Mouse (Mus musculus): ENCODE measurements around the gene Psmb8. TPM values are rescaled to one million over a fixed set of nuclear protein-coding genes. Genes with fewer than 3 reads are reported as not detected.
A peak's percentile ranks its signal among the peaks of the same experiment; 100 is the strongest.

The Psmb8 gene
- polyA plus RNA-seq, 1 experiment: not detected

- Histone ChIP-seq H3K4me3 (ENCODE audit: insufficient read depth, low read depth, low read length) (no peak overlapping the region), H3K27ac (ENCODE audit: insufficient read depth, low read depth, low read length) (no peak overlapping the region), H3K4me1 (ENCODE audit: control insufficient read depth, insufficient read depth, low read length) (no peaks in the 10 kb centered on the region)
- TF ChIP-seq POLR2A (IDR thresholded peaks at IDR 0.05; ENCODE audit: insufficient read depth, low read depth, low read length) (no peak), CTCF (IDR thresholded peaks at IDR 0.05; ENCODE audit: insufficient read depth, low read depth, low read length) (no peak)
- WGBS: 93% methylated on average over 5 of the region's 5 CpGs
These were observed 25.0 kb upstream of the Psmb8 start for GRCm38 (mm10) chr17:34172528-34172927.

GRCm38 (mm10) chr17:34174075-34174474 lies 23.4 kb upstream of the Psmb8 start:
- H3K27ac ChIP-seq (ENCODE audit: insufficient read depth, low read depth, low read length): no peak overlapping the region
- no peaks in the 10 kb centered on the region for H3K4me1 ChIP-seq (ENCODE audit: control insufficient read depth, insufficient read depth, low read length)
- WGBS: 61% methylated on average over 1 of the region's 1 CpGs
- TF ChIP-seq CTCF (IDR thresholded peaks at IDR 0.05; ENCODE audit: insufficient read depth, low read depth, low read length): no peak
- no peak for TF ChIP-seq POLR2A (IDR thresholded peaks at IDR 0.05; ENCODE audit: insufficient read depth, low read depth, low read length)
- no peak overlapping the region for H3K4me3 ChIP-seq (ENCODE audit: insufficient read depth, low read depth, low read length)

GRCm38 (mm10) chr17:34177179-34177578 lies 20.3 kb upstream of the Psmb8 start:
- Histone ChIP-seq H3K27ac (ENCODE audit: insufficient read depth, low read depth, low read length) (no peak overlapping the region), H3K4me3 (ENCODE audit: insufficient read depth, low read depth, low read length) (no peak overlapping the region), H3K4me1 (ENCODE audit: control insufficient read depth, insufficient read depth, low read length) (no peaks in the 10 kb centered on the region)
- TF ChIP-seq POLR2A (IDR thresholded peaks at IDR 0.05; ENCODE audit: insufficient read depth, low read depth, low read length): no peak
- WGBS: 75% methylated on average over 4 of the region's 4 CpGs

DNA sequence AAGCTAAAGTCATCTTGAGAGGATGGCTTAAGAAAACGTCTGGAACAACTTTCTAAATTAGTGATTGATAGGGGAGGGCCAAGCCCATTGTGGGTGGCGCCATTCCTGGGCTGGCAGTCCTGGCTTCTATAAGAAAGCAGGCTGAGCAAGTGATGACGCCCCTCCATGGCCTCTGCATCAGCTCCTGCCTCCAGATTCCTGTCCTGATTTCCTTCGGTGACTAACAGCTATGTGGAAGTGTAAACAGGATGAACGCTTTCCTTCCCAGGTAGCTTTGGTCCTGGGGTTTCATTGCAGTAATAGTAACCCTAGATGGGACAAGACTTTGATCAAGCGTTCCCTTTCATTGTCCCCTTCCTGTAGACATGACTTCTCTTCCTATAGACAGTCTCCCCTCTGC lies 18.5 kb upstream of the Psmb8 start:
- H3K27ac ChIP-seq (ENCODE audit: insufficient read depth, low read depth, low read length): no peak overlapping the region
- H3K4me1 ChIP-seq (ENCODE audit: control insufficient read depth, insufficient read depth, low read length): no peaks in the 10 kb centered on the region
- H3K4me3 ChIP-seq (ENCODE audit: insufficient read depth, low read depth, low read length): no peak overlapping the region
- TF ChIP-seq CTCF (IDR thresholded peaks at IDR 0.05; ENCODE audit: insufficient read depth, low read depth, low read length) (no peak), POLR2A (IDR thresholded peaks at IDR 0.05; ENCODE audit: insufficient read depth, low read depth, low read length) (no peak)
- 63% methylated on average over 6 of the region's 6 CpGs for WGBS

GRCm38 (mm10) chr17:34179913-34180859 lies 17.3 kb upstream of the Psmb8 start:
- no peak overlapping the region for H3K4me3 ChIP-seq (ENCODE audit: insufficient read depth, low read depth, low read length)
- no peak overlapping the region for H3K27ac ChIP-seq (ENCODE audit: insufficient read depth, low read depth, low read length)
- no peaks in the 10 kb centered on the region for H3K4me1 ChIP-seq (ENCODE audit: control insufficient read depth, insufficient read depth, low read length)
- TF ChIP-seq POLR2A (IDR thresholded peaks at IDR 0.05; ENCODE audit: insufficient read depth, low read depth, low read length) (no peak), CTCF (IDR thresholded peaks at IDR 0.05; ENCODE audit: insufficient read depth, low read depth, low read length) (no peak)
- WGBS: 68% methylated on average over 13 of the region's 13 CpGs

GRCm38 (mm10) chr17:34183564-34184219 lies 13.8 kb upstream of the Psmb8 start:
- Histone ChIP-seq H3K4me3 (ENCODE audit: insufficient read depth, low read depth, low read length) (no peak overlapping the region), H3K27ac (ENCODE audit: insufficient read depth, low read depth, low read length) (no peak overlapping the region), H3K4me1 (ENCODE audit: control insufficient read depth, insufficient read depth, low read length) (peaks cover 16% of the 10 kb centered on the region)
- TF ChIP-seq CTCF (IDR thresholded peaks at IDR 0.05; ENCODE audit: insufficient read depth, low read depth, low read length): no peak
- TF ChIP-seq POLR2A (IDR thresholded peaks at IDR 0.05; ENCODE audit: insufficient read depth, low read depth, low read length): no peak
- WGBS: 71% methylated on average over 15 of the region's 15 CpGs

DNA sequence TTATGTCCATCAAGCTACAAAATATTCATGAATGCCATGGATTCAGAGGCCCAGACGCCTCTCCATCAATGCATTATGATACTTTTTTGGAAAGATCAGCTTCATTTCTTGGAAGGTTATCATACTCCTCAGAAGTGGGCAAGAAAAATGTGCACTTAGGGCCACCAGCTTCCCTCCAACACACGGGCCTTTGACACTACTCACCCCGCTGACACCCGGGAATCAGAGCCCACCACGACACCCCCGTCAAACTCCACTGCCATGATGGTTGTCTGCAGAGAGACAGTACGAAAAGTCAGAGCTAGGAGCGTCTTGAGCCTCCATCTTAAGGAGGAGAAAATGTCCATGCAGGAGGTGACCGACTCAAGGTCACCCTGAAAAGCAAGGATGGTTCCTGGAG lies 12.0 kb upstream of the Psmb8 start:
- no peak overlapping the region for H3K27ac ChIP-seq (ENCODE audit: insufficient read depth, low read depth, low read length)
- WGBS: 93% methylated on average over 9 of the region's 9 CpGs
- no peak overlapping the region for H3K4me3 ChIP-seq (ENCODE audit: insufficient read depth, low read depth, low read length)
- TF ChIP-seq POLR2A (IDR thresholded peaks at IDR 0.05; ENCODE audit: insufficient read depth, low read depth, low read length) (no peak), CTCF (IDR thresholded peaks at IDR 0.05; ENCODE audit: insufficient read depth, low read depth, low read length) (no peak)
- H3K4me1 ChIP-seq (ENCODE audit: control insufficient read depth, insufficient read depth, low read length): peaks cover 20% of the 10 kb centered on the region

DNA sequence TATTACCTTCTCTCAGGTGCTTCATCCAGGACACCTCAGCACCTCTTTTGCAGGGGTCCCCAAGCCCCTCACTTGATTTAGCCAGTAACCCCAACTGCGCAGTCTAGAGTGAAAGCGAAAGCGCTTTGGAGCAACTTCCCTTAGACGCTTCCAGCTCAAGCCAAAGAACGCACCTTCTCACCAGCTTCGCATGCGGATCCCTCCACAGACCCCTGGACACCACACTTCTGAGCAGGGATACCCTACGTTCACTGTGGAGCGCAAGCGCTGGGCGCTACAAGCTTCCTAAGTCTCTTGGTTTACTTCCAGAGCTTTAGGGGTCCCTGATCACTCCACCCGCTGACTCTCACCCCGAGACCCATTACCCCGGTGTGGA lies 10.6 kb upstream of the Psmb8 start:
- no peak for TF ChIP-seq CTCF (IDR thresholded peaks at IDR 0.05; ENCODE audit: insufficient read depth, low read depth, low read length)
- TF ChIP-seq POLR2A (IDR thresholded peaks at IDR 0.05; ENCODE audit: insufficient read depth, low read depth, low read length): no peak
- peak overlapping the region; percentile 67 for H3K4me3 ChIP-seq (ENCODE audit: insufficient read depth, low read depth, low read length)
- H3K27ac ChIP-seq (ENCODE audit: insufficient read depth, low read depth, low read length): no peak overlapping the region
- H3K4me1 ChIP-seq (ENCODE audit: control insufficient read depth, insufficient read depth, low read length): peaks cover 20% of the 10 kb centered on the region
- 3% methylated on average over 14 of the region's 14 CpGs for WGBS

- H3K4me3 ChIP-seq (ENCODE audit: insufficient read depth, low read depth, low read length): peak within 1 kb of the TSS; percentile 67
- peaks cover 20% of the 10 kb centered on the region for H3K4me1 ChIP-seq (ENCODE audit: control insufficient read depth, insufficient read depth, low read length)
- under 1% methylated on average over 46 of the region's 46 CpGs for WGBS
- TF ChIP-seq POLR2A (IDR thresholded peaks at IDR 0.05; ENCODE audit: insufficient read depth, low read depth, low read length): no peak; the same call in 1 of the 2 replicates
- no peak within 1 kb of the TSS for H3K27ac ChIP-seq (ENCODE audit: insufficient read depth, low read depth, low read length)
These were observed 10.1 kb upstream of the Psmb8 start, which contains the start of the genes Tap1 and Psmb9 for GRCm38 (mm10) chr17:34187261-34187916. Gene Tap1, plus strand, starts transcription at chr17:34187553. Gene Psmb9, minus strand, starts transcription at chr17:34187764.

Measured in olfactory bulb, adult 2 months (tissue).